Mouse (Mus musculus): ENCODE measurements around the gene Cadm1. TPM values are rescaled to one million over a fixed set of nuclear protein-coding genes. Genes with fewer than 3 reads are reported as not detected.

Gene Cadm1
- polyA plus RNA-seq, 1 experiment from 2014 or later: 150 TPM

- no peak overlapping the region for H3K4me2 ChIP-seq (replicated peaks; ENCODE audit: low read depth, low read length)
- 84% methylated on average over 3 of the region's 3 CpGs for WGBS
- H3K36me3 ChIP-seq (ENCODE audit: control insufficient read depth, insufficient read depth, low read length): no peaks in the 10 kb centered on the region
- ATAC-seq (ENCODE audit: low FRiP score) (no peak), DNase-seq (ENCODE audit: low spot score) (no peak)
- no peak overlapping the region for H3K9ac ChIP-seq (ENCODE audit: low read depth, low read length)
- H3K27ac ChIP-seq (ENCODE audit: low read depth, low read length): no peak overlapping the region
- no peak overlapping the region for H3K4me3 ChIP-seq (ENCODE audit: low read depth, low read length)
- H3K4me1 ChIP-seq (replicated peaks; ENCODE audit: control insufficient read depth, insufficient read depth, low read length): no peaks in the 10 kb centered on the region
- no peaks in the 10 kb centered on the region for H3K9me3 ChIP-seq (ENCODE audit: control insufficient read depth, low read length)
- no peaks in the 10 kb centered on the region for H3K27me3 ChIP-seq (ENCODE audit: control insufficient read depth, insufficient read depth, low read length)
Measured at GRCm38 (mm10) chr9:47758320-47758719, 228.3 kb downstream of the Cadm1 start.

GRCm38 (mm10) chr9:47759807-47760206 lies 229.8 kb downstream of the Cadm1 start:
- Histone ChIP-seq H3K4me2 (replicated peaks; ENCODE audit: low read depth, low read length) (no peak overlapping the region), H3K4me3 (ENCODE audit: low read depth, low read length) (no peak overlapping the region), H3K36me3 (ENCODE audit: control insufficient read depth, insufficient read depth, low read length) (no peaks in the 10 kb centered on the region), H3K9ac (ENCODE audit: low read depth, low read length) (no peak overlapping the region), H3K27me3 (ENCODE audit: control insufficient read depth, insufficient read depth, low read length) (no peaks in the 10 kb centered on the region), H3K4me1 (replicated peaks; ENCODE audit: control insufficient read depth, insufficient read depth, low read length) (0 out of 2 replicates have a peak, but pooled peaks cover 2% of the 10 kb centered on the region), H3K27ac (ENCODE audit: low read depth, low read length) (no peak overlapping the region), H3K9me3 (ENCODE audit: control insufficient read depth, low read length) (no peaks in the 10 kb centered on the region)
- DNase-seq (ENCODE audit: low spot score) (no peak), ATAC-seq (ENCODE audit: low FRiP score) (no peak)
- 70% methylated on average over 7 of the region's 7 CpGs for WGBS

- Histone ChIP-seq H3K4me2 (replicated peaks; ENCODE audit: low read depth, low read length) (no peak overlapping the region), H3K9ac (ENCODE audit: low read depth, low read length) (no peak overlapping the region), H3K27me3 (ENCODE audit: control insufficient read depth, insufficient read depth, low read length) (no peaks in the 10 kb centered on the region), H3K27ac (ENCODE audit: low read depth, low read length) (no peak overlapping the region), H3K9me3 (ENCODE audit: control insufficient read depth, low read length) (no peaks in the 10 kb centered on the region), H3K36me3 (ENCODE audit: control insufficient read depth, insufficient read depth, low read length) (no peaks in the 10 kb centered on the region), H3K4me1 (replicated peaks; ENCODE audit: control insufficient read depth, insufficient read depth, low read length) (0 out of 2 replicates have a peak, but pooled peaks cover 2% of the 10 kb centered on the region), H3K4me3 (ENCODE audit: low read depth, low read length) (no peak overlapping the region)
- DNase-seq (ENCODE audit: low spot score) (no peak), ATAC-seq (ENCODE audit: low FRiP score) (no peak)
- WGBS: 73% methylated on average over 5 of the region's 5 CpGs
Measured at GRCm38 (mm10) chr9:47761601-47762000, 231.6 kb downstream of the Cadm1 start.

- Histone ChIP-seq H3K4me3 (ENCODE audit: low read depth, low read length) (no peak overlapping the region), H3K27me3 (ENCODE audit: control insufficient read depth, insufficient read depth, low read length) (no peaks in the 10 kb centered on the region), H3K36me3 (ENCODE audit: control insufficient read depth, insufficient read depth, low read length) (no peaks in the 10 kb centered on the region), H3K9me3 (ENCODE audit: control insufficient read depth, low read length) (no peaks in the 10 kb centered on the region), H3K27ac (ENCODE audit: low read depth, low read length) (no peak overlapping the region), H3K4me1 (replicated peaks; ENCODE audit: control insufficient read depth, insufficient read depth, low read length) (0 out of 2 replicates have a peak, but pooled peaks cover 2% of the 10 kb centered on the region), H3K4me2 (replicated peaks; ENCODE audit: low read depth, low read length) (no peak overlapping the region), H3K9ac (ENCODE audit: low read depth, low read length) (no peak overlapping the region)
- ATAC-seq (ENCODE audit: low FRiP score) (no peak), DNase-seq (ENCODE audit: low spot score) (no peak)
- 77% methylated on average over 5 of the region's 5 CpGs for WGBS
Measured at GRCm38 (mm10) chr9:47762913-47763312, 232.9 kb downstream of the Cadm1 start.

- Histone ChIP-seq H3K4me1 (replicated peaks; ENCODE audit: control insufficient read depth, insufficient read depth, low read length) (0 out of 2 replicates have a peak, but pooled peaks cover 2% of the 10 kb centered on the region), H3K4me2 (replicated peaks; ENCODE audit: low read depth, low read length) (no peak overlapping the region), H3K9ac (ENCODE audit: low read depth, low read length) (no peak overlapping the region), H3K4me3 (ENCODE audit: low read depth, low read length) (no peak overlapping the region), H3K27me3 (ENCODE audit: control insufficient read depth, insufficient read depth, low read length) (no peaks in the 10 kb centered on the region), H3K27ac (ENCODE audit: low read depth, low read length) (no peak overlapping the region), H3K36me3 (ENCODE audit: control insufficient read depth, insufficient read depth, low read length) (no peaks in the 10 kb centered on the region), H3K9me3 (ENCODE audit: control insufficient read depth, low read length) (no peaks in the 10 kb centered on the region)
- WGBS: 54% methylated on average over 5 of the region's 5 CpGs
- DNase-seq (ENCODE audit: low spot score) (no peak), ATAC-seq (ENCODE audit: low FRiP score) (no peak)
Measured at GRCm38 (mm10) chr9:47764920-47765319, 234.9 kb downstream of the Cadm1 start.

- DNase-seq (ENCODE audit: low spot score) (no peak), ATAC-seq (ENCODE audit: low FRiP score) (no peak)
- no peaks in the 10 kb centered on the region for H3K27me3 ChIP-seq (ENCODE audit: control insufficient read depth, insufficient read depth, low read length)
- no peaks in the 10 kb centered on the region for H3K9me3 ChIP-seq (ENCODE audit: control insufficient read depth, low read length)
- H3K27ac ChIP-seq (ENCODE audit: low read depth, low read length): no peak overlapping the region
- H3K4me3 ChIP-seq (ENCODE audit: low read depth, low read length): no peak overlapping the region
- no peaks in the 10 kb centered on the region for H3K36me3 ChIP-seq (ENCODE audit: control insufficient read depth, insufficient read depth, low read length)
- H3K9ac ChIP-seq (ENCODE audit: low read depth, low read length): no peak overlapping the region
- WGBS: 87% methylated on average over 13 of the region's 13 CpGs
- 0 out of 2 replicates have a peak, but pooled peaks cover 2% of the 10 kb centered on the region for H3K4me1 ChIP-seq (replicated peaks; ENCODE audit: control insufficient read depth, insufficient read depth, low read length)
- H3K4me2 ChIP-seq (replicated peaks; ENCODE audit: low read depth, low read length): no peak overlapping the region
Measured at GRCm38 (mm10) chr9:47765323-47765722, 235.3 kb downstream of the Cadm1 start.

- Histone ChIP-seq H3K4me1 (replicated peaks; ENCODE audit: control insufficient read depth, insufficient read depth, low read length) (0 out of 2 replicates have a peak, but pooled peaks cover 2% of the 10 kb centered on the region), H3K27me3 (ENCODE audit: control insufficient read depth, insufficient read depth, low read length) (no peaks in the 10 kb centered on the region), H3K4me3 (ENCODE audit: low read depth, low read length) (no peak overlapping the region), H3K9me3 (ENCODE audit: control insufficient read depth, low read length) (no peaks in the 10 kb centered on the region), H3K36me3 (ENCODE audit: control insufficient read depth, insufficient read depth, low read length) (no peaks in the 10 kb centered on the region), H3K4me2 (replicated peaks; ENCODE audit: low read depth, low read length) (no peak overlapping the region), H3K9ac (ENCODE audit: low read depth, low read length) (no peak overlapping the region), H3K27ac (ENCODE audit: low read depth, low read length) (no peak overlapping the region)
- ATAC-seq (ENCODE audit: low FRiP score) (no peak), DNase-seq (ENCODE audit: low spot score) (no peak)
- 87% methylated on average over 10 of the region's 10 CpGs for WGBS
Measured at GRCm38 (mm10) chr9:47766342-47766741, 236.4 kb downstream of the Cadm1 start.

- ATAC-seq (ENCODE audit: low FRiP score): no peak
- no peak overlapping the region for H3K27ac ChIP-seq (ENCODE audit: low read depth, low read length)
- H3K27me3 ChIP-seq (ENCODE audit: control insufficient read depth, insufficient read depth, low read length): no peaks in the 10 kb centered on the region
- 66% methylated on average over 11 of the region's 11 CpGs for WGBS
- no peaks in the 10 kb centered on the region for H3K4me1 ChIP-seq (replicated peaks; ENCODE audit: control insufficient read depth, insufficient read depth, low read length)
- H3K4me2 ChIP-seq (replicated peaks; ENCODE audit: low read depth, low read length): no peak overlapping the region
- H3K9ac ChIP-seq (ENCODE audit: low read depth, low read length): no peak overlapping the region
- H3K4me3 ChIP-seq (ENCODE audit: low read depth, low read length): no peak overlapping the region
- H3K9me3 ChIP-seq (ENCODE audit: control insufficient read depth, low read length): no peaks in the 10 kb centered on the region
- DNase-seq (ENCODE audit: low spot score): no peak
- H3K36me3 ChIP-seq (ENCODE audit: control insufficient read depth, insufficient read depth, low read length): no peaks in the 10 kb centered on the region
Measured at GRCm38 (mm10) chr9:47770836-47771235, 240.9 kb downstream of the Cadm1 start.

- H3K27me3 ChIP-seq (ENCODE audit: control insufficient read depth, insufficient read depth, low read length): no peaks in the 10 kb centered on the region
- ATAC-seq (ENCODE audit: low FRiP score) (no peak), DNase-seq (ENCODE audit: low spot score) (no peak)
- H3K27ac ChIP-seq (ENCODE audit: low read depth, low read length): no peak overlapping the region
- WGBS: 76% methylated on average over 5 of the region's 5 CpGs
- H3K9ac ChIP-seq (ENCODE audit: low read depth, low read length): no peak overlapping the region
- H3K9me3 ChIP-seq (ENCODE audit: control insufficient read depth, low read length): no peaks in the 10 kb centered on the region
- H3K4me1 ChIP-seq (replicated peaks; ENCODE audit: control insufficient read depth, insufficient read depth, low read length): no peaks in the 10 kb centered on the region
- H3K4me2 ChIP-seq (replicated peaks; ENCODE audit: low read depth, low read length): no peak overlapping the region
- H3K36me3 ChIP-seq (ENCODE audit: control insufficient read depth, insufficient read depth, low read length): no peaks in the 10 kb centered on the region
- no peak overlapping the region for H3K4me3 ChIP-seq (ENCODE audit: low read depth, low read length)
Measured at GRCm38 (mm10) chr9:47771953-47772352, 242.0 kb downstream of the Cadm1 start.
